Mouse (Mus musculus): ENCODE data around the gene Rnf169. TPM values are rescaled to one million over a fixed set of nuclear protein-coding genes. Genes with fewer than 3 reads are reported as not detected.

Gene Rnf169
- 13.3 and 16.4 TPM in 2 replicates for polyA plus RNA-seq (2012; rRNA removed)

DNA sequence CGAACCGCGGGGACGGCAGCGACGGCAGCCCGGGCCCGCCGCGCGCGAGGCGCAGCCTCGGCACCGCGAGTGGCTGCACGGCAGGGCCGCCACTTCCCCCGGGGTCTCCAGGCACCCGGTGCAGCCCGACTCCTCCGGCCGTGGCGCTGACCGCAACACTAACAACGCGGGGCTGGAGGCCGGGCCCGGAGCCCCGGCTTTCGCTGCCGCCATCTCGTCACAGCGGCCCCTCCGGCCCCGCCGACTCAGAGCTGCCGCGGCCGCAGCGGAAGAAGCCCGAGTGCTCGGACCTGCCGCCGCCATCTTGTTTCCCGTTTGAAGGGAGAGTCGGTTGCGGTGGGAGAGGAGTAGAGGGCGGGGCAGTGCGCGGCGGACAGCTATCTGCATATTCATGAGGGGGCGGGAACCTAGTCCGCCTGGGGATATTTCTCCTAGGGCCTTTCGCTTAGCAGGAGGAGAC, at the start of gene Rnf169:
Rnf169 (minus strand) TSS at position 317 of the 460 bp plus-strand sequence.
- Histone ChIP-seq H3K27me3 (ENCODE audit: control insufficient read depth, insufficient read depth, low read length) (no peaks in the 10 kb centered on the region), H3K36me3 (ENCODE audit: control insufficient read depth, insufficient read depth, low read length) (no peaks in the 10 kb centered on the region), H3K4me3 (ENCODE audit: control insufficient read depth, insufficient read depth, low read length) (peak within 1 kb of the TSS; percentile 95), H3K4me1 (replicated peaks; ENCODE audit: control insufficient read depth, insufficient read depth, low read length) (peaks cover 11% of the 10 kb centered on the region), H3K27ac (ENCODE audit: control insufficient read depth, insufficient read depth, low read length) (no peak within 1 kb of the TSS; the same call in 1 of the 2 replicates)
- 3% methylated on average over 55 of the region's 55 CpGs for WGBS
- peak; percentile 93 for TF ChIP-seq POLR2A (IDR thresholded peaks at IDR 0.05; ENCODE audit: control insufficient read depth, extremely low read depth, insufficient read depth, low read length, poor library complexity)
- TF ChIP-seq CTCF (IDR thresholded peaks at IDR 0.05; ENCODE audit: borderline replicate concordance, control insufficient read depth, extremely low read depth, insufficient read depth, low read length, poor library complexity), result peak; percentile 18; the same call in 1 of the 2 replicates
- peak; percentile 90 for DNase-seq

DNA sequence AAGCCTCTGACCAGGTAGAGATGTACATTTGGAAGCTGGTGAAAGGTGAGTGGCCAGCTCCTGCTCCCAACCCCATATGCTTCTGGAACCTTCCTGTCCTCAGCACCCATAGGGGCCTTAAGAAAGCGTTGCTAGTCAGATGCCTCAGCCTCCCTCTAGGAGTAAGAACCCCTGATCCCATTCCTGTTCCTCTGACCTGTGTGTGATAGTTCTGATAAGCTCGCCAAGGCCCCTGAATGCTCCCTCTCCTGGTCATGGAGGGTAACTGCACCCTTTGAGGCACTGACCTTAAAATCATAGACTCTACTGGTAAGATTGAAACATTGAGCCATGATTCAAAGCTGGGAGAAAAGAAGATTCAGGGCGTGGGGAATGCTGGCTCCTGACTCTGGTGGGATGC, 49.1 kb upstream of the Rnf169 start:
- H3K36me3 ChIP-seq (ENCODE audit: control insufficient read depth, insufficient read depth, low read length), result no peaks in the 10 kb centered on the region
- no peak overlapping the region for H3K27ac ChIP-seq (ENCODE audit: control insufficient read depth, insufficient read depth, low read length)
- no peaks in the 10 kb centered on the region for H3K4me1 ChIP-seq (replicated peaks; ENCODE audit: control insufficient read depth, insufficient read depth, low read length)
- 0 out of 2 replicates have a peak, but pooled peaks have one; percentile 31 for TF ChIP-seq CTCF (IDR thresholded peaks at IDR 0.05; ENCODE audit: borderline replicate concordance, control insufficient read depth, extremely low read depth, insufficient read depth, low read length, poor library complexity)
- TF ChIP-seq POLR2A (IDR thresholded peaks at IDR 0.05; ENCODE audit: control insufficient read depth, extremely low read depth, insufficient read depth, low read length, poor library complexity), result no peak
- no peak overlapping the region for H3K4me3 ChIP-seq (ENCODE audit: control insufficient read depth, insufficient read depth, low read length)
- DNase-seq, result peak; percentile 43
- 59% methylated on average over 3 of the region's 3 CpGs for WGBS
- H3K27me3 ChIP-seq (ENCODE audit: control insufficient read depth, insufficient read depth, low read length), result no peaks in the 10 kb centered on the region

DNA sequence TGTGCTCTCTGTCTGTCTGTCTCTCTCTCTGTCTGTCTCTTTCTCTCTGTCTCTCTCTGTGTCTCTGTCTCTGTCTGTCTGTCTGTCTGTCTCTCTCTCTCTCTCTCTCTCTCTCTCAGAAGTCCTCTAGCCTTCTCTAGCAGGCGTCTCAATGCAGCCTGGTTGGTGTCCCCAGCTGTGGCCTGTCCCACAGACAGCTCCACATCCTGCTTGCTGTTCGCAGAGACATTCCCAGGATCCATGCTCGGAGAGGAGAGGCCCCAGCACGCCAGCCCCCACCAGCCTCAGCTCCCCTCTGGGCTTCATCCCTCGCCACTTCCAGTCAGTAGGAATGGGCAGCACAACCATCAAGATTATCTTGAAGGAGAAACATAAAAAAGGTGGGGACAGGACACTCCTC, 47.1 kb upstream of the Rnf169 start:
- no peak for DNase-seq
- TF ChIP-seq POLR2A (IDR thresholded peaks at IDR 0.05; ENCODE audit: control insufficient read depth, extremely low read depth, insufficient read depth, low read length, poor library complexity) (no peak), CTCF (IDR thresholded peaks at IDR 0.05; ENCODE audit: borderline replicate concordance, control insufficient read depth, extremely low read depth, insufficient read depth, low read length, poor library complexity) (no peak)
- no peaks in the 10 kb centered on the region for H3K27me3 ChIP-seq (ENCODE audit: control insufficient read depth, insufficient read depth, low read length)
- WGBS, result 84% methylated on average over 5 of the region's 5 CpGs
- no peak overlapping the region for H3K27ac ChIP-seq (ENCODE audit: control insufficient read depth, insufficient read depth, low read length)
- no peaks in the 10 kb centered on the region for H3K4me1 ChIP-seq (replicated peaks; ENCODE audit: control insufficient read depth, insufficient read depth, low read length)
- no peak overlapping the region for H3K4me3 ChIP-seq (ENCODE audit: control insufficient read depth, insufficient read depth, low read length)
- no peaks in the 10 kb centered on the region for H3K36me3 ChIP-seq (ENCODE audit: control insufficient read depth, insufficient read depth, low read length)

DNA sequence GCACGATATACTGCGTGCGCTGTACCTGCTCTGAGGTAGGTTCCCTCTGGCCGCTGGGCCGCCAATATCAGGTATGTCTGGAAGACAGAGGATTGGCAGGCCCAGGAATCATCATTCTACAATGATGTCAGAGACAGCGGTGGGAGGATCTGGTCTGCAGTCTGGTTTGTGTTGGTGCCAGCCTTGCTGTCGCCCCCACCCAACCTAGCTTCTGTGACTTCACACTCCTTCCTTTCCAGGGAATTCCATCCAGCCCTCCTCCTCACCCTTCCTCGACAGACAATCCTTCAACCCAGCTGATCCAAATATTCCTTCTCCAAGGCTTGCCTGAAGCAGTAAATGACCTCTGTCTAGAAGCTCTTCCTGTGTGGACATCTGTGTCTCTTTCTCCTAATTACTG, 36.8 kb upstream of the Rnf169 start:
- no peaks in the 10 kb centered on the region for H3K36me3 ChIP-seq (ENCODE audit: control insufficient read depth, insufficient read depth, low read length)
- H3K27me3 ChIP-seq (ENCODE audit: control insufficient read depth, insufficient read depth, low read length), result no peaks in the 10 kb centered on the region
- H3K4me3 ChIP-seq (ENCODE audit: control insufficient read depth, insufficient read depth, low read length), result no peak overlapping the region
- DNase-seq, result no peak
- H3K27ac ChIP-seq (ENCODE audit: control insufficient read depth, insufficient read depth, low read length), result no peak overlapping the region
- H3K4me1 ChIP-seq (replicated peaks; ENCODE audit: control insufficient read depth, insufficient read depth, low read length), result no peaks in the 10 kb centered on the region
- 91% methylated on average over 8 of the region's 8 CpGs for WGBS
- TF ChIP-seq CTCF (IDR thresholded peaks at IDR 0.05; ENCODE audit: borderline replicate concordance, control insufficient read depth, extremely low read depth, insufficient read depth, low read length, poor library complexity) (no peak), POLR2A (IDR thresholded peaks at IDR 0.05; ENCODE audit: control insufficient read depth, extremely low read depth, insufficient read depth, low read length, poor library complexity) (no peak)

DNA sequence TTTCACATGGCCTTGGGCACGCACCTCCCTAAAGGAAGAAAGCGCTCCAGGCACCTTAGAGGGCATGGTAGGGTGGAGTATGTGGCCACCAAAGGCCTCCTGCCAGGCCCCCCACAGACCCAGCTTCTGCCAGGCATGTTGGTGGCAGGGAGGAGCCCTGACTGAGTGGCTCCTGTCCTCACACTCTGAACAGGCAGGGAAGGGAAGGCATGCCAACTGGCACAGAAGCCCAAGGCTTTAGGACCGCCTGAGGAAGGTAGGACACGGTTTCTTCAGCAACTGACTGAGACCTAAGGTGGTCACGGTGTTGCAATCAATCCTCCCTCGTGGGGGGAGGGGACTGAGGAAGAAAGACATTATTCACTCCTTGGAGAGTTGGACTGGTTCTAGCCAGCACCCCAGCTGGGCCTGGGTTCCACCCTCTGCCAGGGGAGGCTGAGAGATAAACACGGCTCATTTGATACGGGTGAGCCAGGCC, 33.9 kb upstream of the Rnf169 start:
- H3K36me3 ChIP-seq (ENCODE audit: control insufficient read depth, insufficient read depth, low read length), result no peaks in the 10 kb centered on the region
- peaks cover 3% of the 10 kb centered on the region for H3K4me1 ChIP-seq (replicated peaks; ENCODE audit: control insufficient read depth, insufficient read depth, low read length)
- H3K27ac ChIP-seq (ENCODE audit: control insufficient read depth, insufficient read depth, low read length), result no peak overlapping the region
- WGBS, result 75% methylated on average over 8 of the region's 8 CpGs
- no peak overlapping the region for H3K4me3 ChIP-seq (ENCODE audit: control insufficient read depth, insufficient read depth, low read length)
- no peaks in the 10 kb centered on the region; the same call in 1 of the 2 replicates for H3K27me3 ChIP-seq (ENCODE audit: control insufficient read depth, insufficient read depth, low read length)
- no peak for DNase-seq
- no peak for TF ChIP-seq POLR2A (IDR thresholded peaks at IDR 0.05; ENCODE audit: control insufficient read depth, extremely low read depth, insufficient read depth, low read length, poor library complexity)
- no peak for TF ChIP-seq CTCF (IDR thresholded peaks at IDR 0.05; ENCODE audit: borderline replicate concordance, control insufficient read depth, extremely low read depth, insufficient read depth, low read length, poor library complexity)

DNA sequence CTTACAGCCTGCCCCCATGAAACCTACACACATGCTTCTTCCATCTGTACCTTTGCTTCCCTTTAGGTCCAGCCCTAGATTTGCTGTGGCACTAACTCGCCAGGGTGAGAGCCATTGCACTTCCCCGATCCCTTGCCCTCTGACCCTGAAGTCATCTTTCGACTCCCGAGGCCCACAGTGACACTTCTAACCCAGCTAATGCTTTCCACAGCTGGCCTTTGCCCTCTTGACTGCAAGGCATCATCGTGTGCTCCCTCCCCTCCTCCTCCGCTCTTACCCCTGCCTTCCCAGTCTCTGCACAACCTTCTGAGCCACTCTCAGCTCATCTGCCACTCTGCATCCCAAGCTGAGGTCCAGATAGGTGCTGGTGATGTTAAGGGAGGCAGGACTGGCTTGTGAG, 32.3 kb upstream of the Rnf169 start:
- Histone ChIP-seq H3K4me1 (replicated peaks; ENCODE audit: control insufficient read depth, insufficient read depth, low read length) (peaks cover 3% of the 10 kb centered on the region), H3K36me3 (ENCODE audit: control insufficient read depth, insufficient read depth, low read length) (no peaks in the 10 kb centered on the region), H3K27ac (ENCODE audit: control insufficient read depth, insufficient read depth, low read length) (no peak overlapping the region), H3K4me3 (ENCODE audit: control insufficient read depth, insufficient read depth, low read length) (no peak overlapping the region), H3K27me3 (ENCODE audit: control insufficient read depth, insufficient read depth, low read length) (no peaks in the 10 kb centered on the region; the same call in 1 of the 2 replicates)
- TF ChIP-seq CTCF (IDR thresholded peaks at IDR 0.05; ENCODE audit: borderline replicate concordance, control insufficient read depth, extremely low read depth, insufficient read depth, low read length, poor library complexity) (no peak), POLR2A (IDR thresholded peaks at IDR 0.05; ENCODE audit: control insufficient read depth, extremely low read depth, insufficient read depth, low read length, poor library complexity) (no peak)
- WGBS, result 84% methylated on average over 6 of the region's 6 CpGs
- no peak for DNase-seq

Measured in thymus, adult 2 months (tissue).